Mouse (Mus musculus): Measurements from ENCODE around the gene Ttf2. TPM values are rescaled to one million over a fixed set of nuclear protein-coding genes. Genes with fewer than 3 reads are reported as not detected.

Ttf2 gene
- polyA plus RNA-seq, 3 experiments from 2014 or later: 12.2 to 18.2 (median 14.0) TPM

GRCm38 (mm10) chr3:100911026-100911425, 58.4 kb downstream of the Ttf2 start:
- ATAC-seq: no peak

GRCm38 (mm10) chr3:100910621-100911020, 58.8 kb downstream of the Ttf2 start:
- no peak for ATAC-seq

DNA sequence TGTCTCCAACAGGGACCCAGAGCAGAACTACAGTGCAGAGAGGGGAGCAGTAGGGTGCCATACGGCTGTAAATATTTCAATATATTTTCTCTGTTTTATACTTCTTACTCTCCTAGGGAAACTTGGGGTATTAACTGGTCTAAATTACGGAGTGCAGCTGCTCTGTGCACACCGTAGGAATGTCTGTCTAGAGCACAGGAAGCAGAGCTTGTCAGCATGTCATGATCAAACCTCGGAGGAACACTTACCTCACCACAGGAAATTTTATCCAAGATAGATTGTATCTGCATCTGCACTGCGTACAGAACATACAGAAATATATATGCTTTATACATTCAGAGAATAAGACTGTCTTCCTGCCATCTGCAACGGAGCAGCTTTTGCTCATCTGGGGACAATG, 60.9 kb downstream of the Ttf2 start:
- ATAC-seq: no peak

DNA sequence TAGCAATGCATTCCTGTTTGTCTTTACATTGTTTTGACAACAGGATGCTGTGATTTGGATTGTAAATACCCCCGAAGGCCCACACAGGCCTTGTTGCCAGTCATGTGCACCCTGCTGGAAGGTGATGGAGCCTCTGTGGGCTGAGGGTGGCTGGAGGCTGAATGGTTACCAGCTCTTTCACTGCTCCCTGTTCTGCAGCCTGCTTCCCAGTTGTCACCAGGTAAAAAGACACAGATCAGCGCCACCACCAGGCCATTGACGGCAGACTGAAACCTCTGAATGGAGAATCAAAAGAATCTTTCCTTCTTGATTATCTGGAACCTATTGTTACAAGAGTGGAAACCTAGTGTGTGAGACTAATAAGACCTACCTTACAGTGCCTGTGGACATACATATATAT, 62.5 kb downstream of the Ttf2 start:
- ATAC-seq: no peak

GRCm38 (mm10) chr3:100906128-100906527, 63.3 kb downstream of the Ttf2 start:
- ATAC-seq: no peak

DNA sequence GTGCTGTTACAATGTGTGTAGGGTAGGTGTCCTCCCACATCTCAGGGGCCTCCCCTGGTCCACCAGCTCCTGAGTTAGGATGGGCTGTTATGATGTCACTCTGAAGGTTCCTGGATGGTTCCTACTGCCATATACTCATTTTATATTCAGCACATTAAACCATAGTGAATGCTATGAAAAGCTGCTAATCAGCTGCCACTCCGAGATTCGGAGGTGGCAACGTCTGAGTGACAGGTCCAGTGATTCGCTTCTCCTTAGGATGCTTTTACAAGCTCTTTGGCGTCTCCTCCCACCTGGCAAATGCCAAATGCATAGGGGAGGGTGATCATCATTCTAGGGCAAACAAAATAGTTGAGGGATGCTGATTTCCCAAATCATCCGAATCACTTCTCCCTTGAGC, 74.0 kb downstream of the Ttf2 start:
- no peak for ATAC-seq

DNA sequence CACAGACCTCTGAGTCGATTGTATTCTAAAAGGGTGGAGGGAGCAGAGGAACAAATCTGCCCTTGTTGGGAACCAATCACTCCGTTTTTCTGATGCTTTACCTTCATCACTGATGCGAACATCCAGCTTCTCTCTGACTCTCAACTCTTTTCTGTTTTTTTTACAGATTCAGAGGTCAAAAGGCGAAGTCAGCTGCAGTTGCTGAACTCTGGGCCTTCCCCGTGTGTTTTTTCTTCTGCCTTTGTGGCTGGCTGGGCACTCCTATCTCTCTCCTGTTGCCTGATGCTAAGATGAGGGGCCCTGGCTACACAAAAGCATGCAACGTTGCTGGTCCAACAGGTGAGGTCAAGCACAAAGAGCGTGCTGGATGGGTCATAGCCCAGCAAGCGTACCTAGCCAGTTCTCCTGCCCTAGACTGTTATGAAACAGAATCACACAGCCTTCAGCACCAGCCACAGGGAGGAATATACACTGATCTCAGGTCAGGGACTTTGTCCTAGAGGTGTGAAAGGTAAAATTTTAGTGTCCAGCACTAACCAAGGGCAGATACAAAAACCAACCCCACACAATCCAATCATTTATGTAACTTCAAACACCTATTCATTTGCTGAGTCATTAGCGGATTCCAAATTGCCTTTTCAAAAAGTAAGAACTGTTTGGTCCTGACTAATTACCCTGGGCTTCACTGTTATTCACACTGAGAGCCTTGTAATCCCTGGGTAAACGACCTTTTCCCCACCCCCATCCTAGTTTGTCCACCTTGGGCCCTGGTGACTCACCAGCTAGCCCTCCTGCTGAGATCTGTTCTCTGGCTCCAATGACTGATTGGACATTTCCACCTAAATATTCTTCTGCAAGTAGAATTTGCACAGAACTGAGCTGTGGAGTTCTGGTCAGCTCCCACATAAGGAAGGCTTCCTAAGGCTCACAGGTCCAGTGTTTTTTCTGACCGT, 76.8 kb downstream of the Ttf2 start:
- ATAC-seq: no peak

DNA sequence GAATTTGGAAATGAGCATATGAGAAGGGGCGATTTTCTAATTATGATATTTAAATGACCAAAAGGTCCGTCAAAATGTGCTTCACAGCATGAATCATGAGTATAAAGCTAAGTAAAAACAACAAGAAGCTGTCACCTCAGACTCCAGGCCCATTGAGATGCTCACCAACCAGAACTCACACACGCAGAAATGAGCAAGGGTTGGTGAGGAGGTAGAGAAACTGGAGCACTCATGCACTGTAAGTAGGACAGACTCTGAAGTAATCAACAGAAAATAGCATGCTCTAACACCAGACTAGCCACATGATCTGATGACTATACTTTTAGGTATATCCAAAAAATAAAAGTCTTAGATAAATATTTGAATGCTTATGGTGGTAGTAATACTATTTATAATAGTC, 79.1 kb downstream of the Ttf2 start:
- no peak for ATAC-seq

- ATAC-seq: no peak
Observed at GRCm38 (mm10) chr3:100889234-100889633, 80.2 kb downstream of the Ttf2 start.

Other genes with a start within 250 kb of the Ttf2 start
- gene Vtcn1, start 144.2 kb downstream of the Ttf2 start, polyA plus RNA-seq (2017; shearing (Covaris generic)): not detected
- gene Trim45, start 47.5 kb downstream of the Ttf2 start, polyA plus RNA-seq (2017; shearing (Covaris generic)): 1 to 10 TPM; 1.0 to 1.3 (median 1.1) TPM
- gene Cd101, start 59.9 kb upstream of the Ttf2 start, polyA plus RNA-seq (2017; shearing (Covaris generic)): 10 to 100 TPM; 10.9 to 26.5 (median 26.5) TPM
- 1 to 10 TPM in 2 of 3 experiments, under 1 TPM in 1; 0.55 to 2.4 (median 1.0) TPM for gene Ptgfrn, start 140.6 kb upstream of the Ttf2 start, polyA plus RNA-seq (2017; shearing (Covaris generic))

Data from inflammation-experienced regulatory T-cells, adult 6 months (primary cell).